Mouse (Mus musculus) ES-E14 (cell line): ENCODE results near the gene Igfbp1. TPM values are rescaled to one million over a fixed set of nuclear protein-coding genes. Genes with fewer than 3 reads are reported as not detected.
A peak's percentile ranks its signal among the peaks of the same experiment; 100 is the strongest.
"Not testable (repeated sequence)": the region's sequence is repeated elsewhere in the genome, so short reads cannot be mapped to it uniquely, and the experiment has no call there.

Experiments used
- DNase-seq: peaks from one replicate; pipeline ENCODE4 v3.0.0-alpha.2; 2013; ENCODE audit warnings: low read depth, low spot score
- H3K27ac ChIP-seq: 2 replicates; pipeline ENCODE4 v1.5.1; 2012; ENCODE audit warnings: low read depth, mild to moderate bottlenecking, low read length, moderate library complexity, mixed read lengths; ENCODE audit not compliant: poor library complexity, insufficient read depth, severe bottlenecking
- H3K36me3 ChIP-seq: 2 replicates; pipeline ENCODE4 v1.6.1; 2012; ENCODE audit warnings: mild to moderate bottlenecking, low read length, moderate library complexity, mixed read lengths; ENCODE audit not compliant: control insufficient read depth, poor library complexity, insufficient read depth, severe bottlenecking
- H3K4me1 ChIP-seq, 2 experiments: fragments of 150-350 bp in 1 of 2; sonication (generic) in 1 of 2; 2 replicates each; pipeline ENCODE4 v1.6.1; 2012; ENCODE audit warnings: low read length in 2 of 2, mild to moderate bottlenecking in 1 of 2, mixed read lengths in 1 of 2; ENCODE audit not compliant: control insufficient read depth in 2 of 2, insufficient read depth in 2 of 2, poor library complexity in 1 of 2
- H3K4me3 ChIP-seq, 2 experiments: fragments of 150-350 bp in 1 of 2; sonication (generic) in 1 of 2; 2 replicates each; pipeline ENCODE4 v1.5.1; 2012; ENCODE audit warnings: low read length in 2 of 2, low read depth in 1 of 2, mild to moderate bottlenecking in 1 of 2, mixed read lengths in 1 of 2; ENCODE audit not compliant: insufficient read depth in 1 of 2, poor library complexity in 1 of 2, severe bottlenecking in 1 of 2
- H3K9ac ChIP-seq: 2 replicates; pipeline ENCODE4 v1.6.1; 2012; ENCODE audit warnings: low read depth, mild to moderate bottlenecking, low read length, mixed read lengths; ENCODE audit not compliant: poor library complexity, insufficient read depth, severe bottlenecking
- H3K9me3 ChIP-seq: fragments of 150-350 bp; sonication (generic); 2 replicates; pipeline ENCODE4 v1.6.1; 2012; ENCODE audit warnings: low read depth, mild to moderate bottlenecking, low read length; ENCODE audit not compliant: control insufficient read depth, insufficient read depth
- CHD2 ChIP-seq: IDR thresholded peaks from 2 replicates; pipeline ENCODE4 v1.6.1; 2014; ENCODE audit warnings: mild to moderate bottlenecking, low read depth, low read length, inconsistent platforms
- HCFC1 ChIP-seq: IDR thresholded peaks from 2 replicates; pipeline ENCODE4 v1.6.1; 2012; ENCODE audit warnings: low read length, inconsistent platforms, borderline replicate concordance; ENCODE audit not compliant: insufficient read depth
- MAFK ChIP-seq: IDR thresholded peaks from 2 replicates; pipeline ENCODE4 v1.6.1; 2014; ENCODE audit warnings: mild to moderate bottlenecking, low read depth, low read length, inconsistent platforms; ENCODE audit not compliant: insufficient read depth
- ZC3H11A ChIP-seq: IDR thresholded peaks from 2 replicates; pipeline ENCODE4 v1.6.1; 2012; ENCODE audit warnings: low read depth, mild to moderate bottlenecking, inconsistent platforms, low read length, borderline replicate concordance
- ZNF384 ChIP-seq: IDR thresholded peaks from 2 replicates; pipeline ENCODE4 v1.6.1; 2012; ENCODE audit warnings: low read depth, low read length, inconsistent platforms
- in situ Hi-C, 2 experiments: fragments of 600-800 bp; cut with MboI; formaldehyde crosslinking; loops; one replicate each; pipeline ENCODE4 v1.15.1; 2025; ENCODE audit warnings: low sequenced_read_pairs in 2 of 2, inconsistent platforms in 1 of 2; ENCODE audit not compliant: unreplicated experiment in 2 of 2
- total RNA-seq: library from RNA; depleted of rRNA; stranded (reverse); fragments of 300-350 nt; gene quantifications from 2 replicates; pipeline ENCODE4 v1.2.3, GENCODE M21; 2012

Igfbp1 gene
- total RNA-seq, 1 experiment = not detected

- DNase-seq = peak; percentile 51
Observed at GRCm38 (mm10) chr11:7214761-7215160, 17.2 kb downstream of the Igfbp1 start.

GRCm38 (mm10) chr11:7215703-7216102 is 18.1 kb downstream of the Igfbp1 start:
- Histone ChIP-seq H3K9ac (no peak overlapping the region), H3K27ac (no peak overlapping the region), H3K9me3 (no peaks in the 10 kb centered on the region), H3K36me3 (no peaks in the 10 kb centered on the region), H3K4me1 (no peaks in the 10 kb centered on the region; a peak in 1 of 4 replicates), H3K4me3 (no peak overlapping the region)
- in situ Hi-C loops = loop anchor here (10.0 to 25.0 kb wide), 2 partner anchors 1029 to 1172 kb away; no protein-coding TSS in a partner anchor
- TF ChIP-seq CHD2 = no peak
- TF ChIP-seq MAFK = no peak
- TF ChIP-seq ZC3H11A = peak; percentile 50; the same call in 1 of the 2 replicates
- no peak for TF ChIP-seq HCFC1
- TF ChIP-seq ZNF384 = no peak
- peak; percentile 34 for DNase-seq

More at GRCm38 (mm10) chr11:7214761-7215160, 17.2 kb downstream of the Igfbp1 start:
- Histone ChIP-seq H3K9me3 (no peaks in the 10 kb centered on the region), H3K4me1 (no peaks in the 10 kb centered on the region; a peak in 1 of 4 replicates), H3K27ac (no peak overlapping the region), H3K36me3 (no peaks in the 10 kb centered on the region), H3K9ac (no peak overlapping the region), H3K4me3 (peak overlapping the region in 1 of 2 experiments; percentile 56; a peak in 2 of 4 replicates)
- TF ChIP-seq ZC3H11A (peak; percentile 99), CHD2 (no peak), ZNF384 (0 out of 2 replicates have a peak, but pooled peaks have one; percentile 8), MAFK (no peak), HCFC1 (no peak)
- in situ Hi-C loops = loop anchor here (10.0 to 25.0 kb wide), 2 partner anchors 1030 to 1173 kb away; no protein-coding TSS in a partner anchor

GRCm38 (mm10) chr11:7221826-7222225 is 24.2 kb downstream of the Igfbp1 start:
- H3K4me1 ChIP-seq, H3K9me3 ChIP-seq, H3K4me3 ChIP-seq, H3K9ac ChIP-seq, H3K36me3 ChIP-seq, H3K27ac ChIP-seq: not testable (repeated sequence)
- in situ Hi-C loops = loop anchor here in 1 of 2 experiments (25.0 kb wide), 1 partner anchor 1165 kb away; no protein-coding TSS in a partner anchor
- DNase-seq = peak; percentile 46

GRCm38 (mm10) chr11:7226200-7226599 is 28.6 kb downstream of the Igfbp1 start:
- H3K4me3 ChIP-seq = no peak overlapping the region
- H3K27ac ChIP-seq = no peak overlapping the region
- in situ Hi-C loops = no loop called here
- H3K9ac ChIP-seq = no peak overlapping the region
- no peaks in the 10 kb centered on the region for H3K36me3 ChIP-seq
- no peaks in the 10 kb centered on the region for H3K9me3 ChIP-seq
- DNase-seq = no peak
- TF ChIP-seq HCFC1 = no peak
- no peak for TF ChIP-seq ZC3H11A
- TF ChIP-seq CHD2 = no peak
- H3K4me1 ChIP-seq = no peaks in the 10 kb centered on the region

GRCm38 (mm10) chr11:7226810-7227550 is 29.4 kb downstream of the Igfbp1 start:
- DNase-seq = no peak
- in situ Hi-C loops = no loop called here
- Histone ChIP-seq H3K9me3 (no peaks in the 10 kb centered on the region), H3K27ac (no peak overlapping the region), H3K4me3 (no peak overlapping the region), H3K4me1 (no peaks in the 10 kb centered on the region), H3K9ac (no peak overlapping the region), H3K36me3 (no peaks in the 10 kb centered on the region)
- no peak for TF ChIP-seq HCFC1
- no peak for TF ChIP-seq MAFK
- TF ChIP-seq ZNF384 = no peak
- no peak for TF ChIP-seq CHD2
